Mouse (Mus musculus) heart, postnatal 14 days (tissue): ENCODE data around the gene Msx2. TPM values are rescaled to one million over a fixed set of nuclear protein-coding genes. Genes with fewer than 3 reads are reported as not detected.

Experiments
- DNase-seq, 2 experiments: peaks; one replicate each; pipeline ENCODE4 v3.0.0; 2021 to 2022
- intact Hi-C: fragments of 180-260 bp; cut with DNase I; formaldehyde crosslinking; loops from one replicate; pipeline ENCODE4 v1.15.1; 2025
- total RNA-seq, 2 experiments: library from RNA; stranded (reverse); gene quantifications; 2 replicates each; pipeline ENCODE4 v1.2.3; 2021

Msx2 gene
- total RNA-seq, 2 experiments from 2014 or later = 0.65 to 0.71 TPM

DNA sequence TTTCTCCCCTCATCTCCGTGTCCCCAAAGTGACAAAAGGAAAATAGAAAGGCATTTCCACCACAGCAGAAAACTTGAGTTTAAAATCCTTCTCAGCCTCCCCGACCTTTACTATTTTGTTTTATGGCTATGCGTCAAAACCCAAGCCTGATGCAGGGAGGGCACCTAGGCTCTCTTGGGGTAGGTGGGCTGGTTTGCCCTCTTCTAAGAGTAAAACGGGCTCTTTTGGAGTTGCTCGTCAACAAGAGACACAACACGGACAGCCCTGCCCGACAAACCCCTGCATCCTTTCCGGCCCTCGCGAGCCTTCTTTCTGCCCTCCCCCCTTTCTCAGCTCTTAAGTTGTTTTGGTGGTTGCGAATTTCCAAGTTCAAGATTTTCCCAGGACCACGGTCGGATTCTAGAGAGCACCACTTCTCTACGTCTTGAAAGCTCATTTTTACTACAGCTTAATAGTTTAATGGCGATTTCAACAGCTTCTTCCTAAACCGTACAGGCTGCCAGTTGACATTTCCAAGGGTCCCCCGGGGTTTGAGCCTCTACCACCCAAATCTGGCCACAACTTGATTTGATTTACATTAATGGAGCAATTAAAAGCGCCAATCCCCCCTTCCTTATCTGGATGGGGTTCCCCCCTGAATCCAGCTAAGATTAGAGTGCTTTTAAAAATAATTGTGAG lies 6.5 kb downstream of the Msx2 start:
- intact Hi-C loops = no loop called here
- no peak for DNase-seq

DNA sequence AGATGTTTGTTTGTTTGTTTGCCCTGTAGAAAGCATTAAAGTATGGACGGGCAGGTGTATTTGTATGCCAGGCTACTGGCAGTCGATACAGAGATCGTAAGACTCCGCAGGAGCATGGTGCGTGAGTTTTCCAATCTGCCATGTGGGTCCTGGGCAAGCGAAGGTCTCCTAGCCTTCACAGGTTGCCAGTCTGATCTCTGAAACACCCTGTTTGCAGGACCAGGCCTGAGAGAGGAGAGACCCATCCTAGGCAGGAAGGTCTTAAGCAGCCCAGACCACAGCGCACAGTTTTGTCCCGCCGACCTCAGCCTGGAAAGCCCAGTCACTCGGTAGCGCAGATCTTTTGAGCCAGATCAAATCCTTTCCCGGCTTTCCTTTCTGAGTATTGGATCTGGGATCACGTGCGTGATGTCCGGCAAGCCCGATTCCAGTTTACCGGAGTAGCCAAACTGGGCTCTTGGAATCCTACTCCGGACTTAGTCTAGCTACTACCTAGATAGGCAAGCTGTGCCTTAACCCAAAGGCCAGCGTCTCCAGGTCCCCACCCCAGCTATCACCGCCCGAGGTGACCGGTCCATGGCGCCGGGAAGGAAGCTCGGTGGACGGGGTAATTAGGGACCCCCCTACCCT lies 7.6 kb downstream of the Msx2 start:
- no peak for DNase-seq
- intact Hi-C loops = no loop called here

DNA sequence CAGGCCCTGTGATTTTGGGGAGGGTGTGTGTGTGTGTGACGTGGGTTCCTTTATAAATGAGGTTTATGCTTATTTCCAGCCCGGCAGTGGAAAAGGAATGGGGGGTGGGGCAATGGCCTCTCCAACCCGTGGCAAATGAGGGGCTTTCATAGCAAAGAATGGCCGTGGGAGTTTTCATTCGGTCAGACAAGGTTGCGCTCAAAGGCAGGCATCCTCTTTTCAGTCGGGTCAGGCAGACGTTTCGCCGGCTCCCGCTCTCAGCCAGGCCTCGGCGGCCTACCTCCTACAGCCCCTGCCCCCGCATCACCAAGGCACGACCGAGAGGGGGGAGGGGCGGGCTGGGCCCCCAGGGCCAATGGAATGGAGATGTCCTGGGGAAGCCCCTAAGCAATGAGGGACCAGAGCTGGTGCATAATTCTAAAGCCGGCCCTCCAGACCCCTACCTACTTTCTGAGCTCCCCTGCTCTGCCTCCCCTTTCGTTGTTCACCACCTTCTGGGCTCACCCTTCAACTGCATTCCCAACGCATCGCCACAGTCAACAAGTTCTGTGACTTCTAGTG lies 8.4 kb downstream of the Msx2 start:
- intact Hi-C loops = loop anchor here (5.0 kb wide), 2 partner anchors 128 to 298 kb away; no protein-coding TSS in a partner anchor
- DNase-seq = no peak

DNA sequence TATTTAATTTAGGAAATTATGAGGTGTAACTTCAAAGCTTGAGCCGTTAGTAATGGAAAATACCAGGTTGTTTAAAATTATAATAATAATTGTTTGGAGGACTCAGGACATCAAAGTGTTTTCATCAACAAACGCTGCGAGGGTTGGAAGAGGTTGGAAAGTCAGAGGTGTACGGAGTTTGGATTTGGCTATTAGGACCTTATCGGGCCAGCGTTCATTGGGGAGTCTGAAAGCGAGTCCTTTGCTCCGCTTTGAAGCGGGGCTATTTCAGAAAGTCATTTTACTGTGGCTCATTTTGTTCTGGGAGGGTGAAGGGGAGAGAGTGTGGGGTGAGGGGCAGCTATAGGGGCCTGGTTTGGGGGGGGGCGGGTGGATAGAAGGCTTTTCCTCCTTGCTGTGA lies 8.9 kb downstream of the Msx2 start:
- no peak for DNase-seq
- intact Hi-C loops = loop anchor here (2.0 to 5.0 kb wide), 3 partner anchors 128 to 298 kb away; no protein-coding TSS in a partner anchor

DNA sequence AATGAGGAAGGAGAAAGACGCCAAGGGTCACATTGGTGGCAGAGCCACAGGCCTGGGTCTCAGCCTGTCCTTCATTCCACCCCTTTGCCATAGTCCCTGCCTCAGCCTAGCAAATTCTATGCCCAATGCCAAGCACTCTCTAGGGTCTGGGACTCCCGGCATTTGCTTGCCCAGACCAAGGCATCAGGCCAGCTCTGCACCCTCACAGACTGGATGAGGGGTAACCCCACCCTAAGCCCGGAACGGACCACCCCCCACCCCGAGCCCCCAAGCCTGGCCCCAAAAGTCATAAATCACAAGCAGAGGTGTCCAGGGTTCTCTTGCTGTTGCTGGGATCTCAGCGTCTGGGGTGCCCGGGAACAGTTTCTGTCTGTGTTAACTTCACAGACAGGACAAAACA lies 9.8 kb downstream of the Msx2 start:
- no peak for DNase-seq
- intact Hi-C loops = loop anchor here (2.0 to 5.0 kb wide), 3 partner anchors 129 to 299 kb away; no protein-coding TSS in a partner anchor

DNA sequence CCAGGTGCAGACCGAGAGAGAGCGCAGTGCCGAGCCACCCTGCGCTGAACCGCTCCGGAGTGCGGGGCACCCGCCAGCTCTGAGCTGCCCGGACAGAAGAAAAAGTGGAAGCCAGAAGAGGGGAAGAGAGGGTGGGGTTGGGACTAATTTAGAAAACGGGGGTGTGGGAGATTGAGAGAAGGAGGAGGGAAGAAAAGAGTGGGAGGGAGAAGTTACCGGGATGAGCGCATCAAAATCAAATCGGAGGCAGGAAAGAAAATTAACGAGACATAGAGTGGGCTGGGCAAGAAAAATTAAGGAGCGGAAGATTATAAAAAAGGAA lies 10.3 kb downstream of the Msx2 start:
- no peak for DNase-seq
- intact Hi-C loops = loop anchor here (2.0 to 5.0 kb wide), 3 partner anchors 130 to 300 kb away; no protein-coding TSS in a partner anchor

DNA sequence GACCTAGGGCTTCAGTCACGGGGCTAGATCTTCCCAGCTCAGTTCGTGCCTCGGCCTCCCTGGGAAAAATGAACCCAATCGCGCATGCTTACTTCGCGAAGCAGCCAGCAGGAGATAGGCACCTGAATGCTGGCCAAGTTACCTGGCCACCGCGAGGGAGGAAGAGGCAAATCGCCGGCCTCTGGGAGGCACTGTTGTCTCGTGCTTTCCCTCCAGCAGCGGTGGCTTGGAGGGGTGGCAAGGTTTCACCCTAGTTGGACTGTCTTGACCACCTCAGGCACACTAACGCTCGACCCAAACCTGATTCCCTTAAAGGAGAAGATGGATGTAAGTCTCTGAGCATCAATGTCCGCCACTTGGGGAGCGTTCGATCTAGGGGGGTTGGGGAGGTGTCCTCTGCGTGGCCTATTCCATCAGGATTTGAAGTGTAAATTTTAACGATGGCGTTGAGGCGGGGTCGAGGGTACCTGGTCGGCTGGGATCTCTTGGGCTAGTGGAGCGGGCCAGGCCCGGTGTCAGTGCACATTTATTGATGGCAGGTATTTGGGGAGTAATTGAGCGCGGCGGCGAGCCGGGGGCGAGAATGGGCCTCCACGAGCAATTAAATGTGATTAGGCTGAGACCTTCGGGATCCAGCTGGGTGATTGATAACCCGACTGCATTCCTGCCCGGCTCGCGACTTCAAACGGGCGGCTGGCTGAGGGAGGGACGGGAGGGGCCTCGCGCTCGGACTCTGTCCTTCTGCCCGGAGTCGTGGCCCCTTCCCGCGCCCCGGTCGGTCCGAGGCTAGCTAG lies 10.8 kb downstream of the Msx2 start:
- DNase-seq = peak; percentile 14 to 46
- intact Hi-C loops = loop anchor here (2.0 to 5.0 kb wide), 3 partner anchors 130 to 300 kb away; no protein-coding TSS in a partner anchor

DNA sequence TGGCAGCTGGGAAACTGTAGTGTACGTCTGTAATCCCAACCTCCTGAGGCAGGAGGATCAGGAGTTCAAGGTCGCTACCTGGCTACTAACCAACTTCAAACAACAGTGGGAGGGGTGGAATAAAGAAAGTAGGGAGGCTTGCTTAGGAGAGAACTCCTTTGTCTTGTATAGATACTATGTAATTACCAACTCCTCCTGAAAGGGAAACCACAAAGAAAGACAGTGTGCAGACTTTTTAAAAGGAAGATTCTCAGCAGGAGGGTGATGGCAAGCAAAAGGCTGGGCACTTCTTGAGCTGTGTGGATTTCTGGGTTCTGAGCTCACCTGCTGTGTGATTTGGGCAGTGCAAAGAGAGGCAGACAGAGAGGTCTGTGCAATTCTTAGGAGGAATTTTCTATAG lies 11.5 kb downstream of the Msx2 start:
- intact Hi-C loops = loop anchor here (5.0 kb wide), 2 partner anchors 131 to 301 kb away; no protein-coding TSS in a partner anchor
- DNase-seq = no peak

DNA sequence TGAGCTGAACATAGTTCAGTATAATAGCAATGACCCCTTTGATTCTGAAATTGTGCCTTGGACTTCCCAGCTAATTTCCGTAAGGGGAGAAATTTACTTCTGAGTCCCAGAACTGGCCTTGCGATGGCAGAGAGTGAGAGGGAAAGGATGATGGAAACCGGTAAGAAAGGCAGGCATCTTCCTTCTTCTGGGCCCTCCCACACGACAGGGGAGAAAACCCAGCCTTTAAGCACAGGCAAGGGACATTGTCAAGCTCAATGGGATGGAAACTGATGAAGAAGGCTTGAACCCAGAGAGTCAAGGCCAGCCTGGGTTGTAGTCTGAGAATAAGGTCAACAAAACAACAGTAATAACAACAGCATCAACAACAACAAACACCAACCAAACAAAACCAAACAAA lies 14.1 kb downstream of the Msx2 start:
- DNase-seq = no peak
- intact Hi-C loops = no loop called here

DNA sequence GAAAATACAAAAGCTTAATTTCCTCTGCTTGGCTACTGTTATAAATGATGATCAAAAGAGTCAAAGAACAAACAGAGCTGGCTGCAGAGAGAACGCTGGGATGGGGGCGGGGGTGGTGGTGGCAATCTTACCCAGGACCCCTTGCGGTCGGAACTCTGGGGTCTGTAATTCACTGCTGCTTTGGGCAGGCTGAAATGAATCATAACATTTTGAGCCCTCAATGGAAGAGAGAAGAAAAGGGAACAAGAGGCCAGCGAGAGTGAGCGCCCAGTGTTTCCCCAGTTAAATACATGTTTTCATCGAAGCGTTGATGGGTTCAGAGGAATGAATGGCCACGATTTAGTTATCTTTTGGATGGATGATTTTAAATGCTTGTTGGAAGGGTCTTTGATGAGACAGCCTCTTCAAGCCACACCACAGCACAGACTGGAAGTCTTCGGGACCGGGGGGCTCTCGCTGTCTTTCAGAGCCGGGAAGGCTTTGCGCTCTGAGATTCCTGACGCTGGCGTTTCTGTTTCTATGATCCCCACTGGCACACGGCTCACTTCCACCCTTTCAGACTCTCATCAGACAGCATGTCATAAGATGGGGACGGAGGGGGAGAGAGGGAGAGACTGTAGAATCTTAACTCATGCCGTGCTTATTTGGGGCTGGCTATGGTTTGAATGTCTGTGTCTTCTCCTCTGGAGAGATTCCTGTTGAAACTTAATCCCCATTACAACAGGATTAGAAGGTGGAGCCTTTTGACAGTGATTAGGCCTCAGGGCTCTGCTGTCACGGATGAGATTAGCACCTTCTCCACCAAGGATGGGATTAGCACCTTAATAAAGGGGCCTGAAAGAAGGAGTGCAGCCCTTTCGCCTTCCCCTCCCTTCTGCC lies 17.8 kb downstream of the Msx2 start:
- DNase-seq = no peak
- intact Hi-C loops = no loop called here

DNA sequence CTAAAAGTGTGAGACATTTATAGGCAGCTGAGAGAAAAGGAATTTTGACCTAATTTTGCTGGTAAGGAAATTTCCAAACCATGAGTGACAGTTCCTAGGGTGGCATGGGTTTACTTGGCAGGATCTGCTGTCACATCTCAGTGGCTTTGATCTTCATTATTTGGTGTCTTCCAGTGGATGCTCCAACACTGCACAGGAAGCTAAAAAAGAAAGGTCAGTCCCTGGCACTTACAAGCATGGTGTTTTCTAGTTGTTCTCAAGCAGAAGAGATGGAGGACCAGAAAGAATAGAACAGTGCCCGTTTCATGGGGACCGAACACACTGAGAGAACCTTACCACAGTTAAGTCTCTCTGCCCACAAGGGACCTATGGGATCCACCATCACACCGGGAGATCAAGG lies 18.9 kb downstream of the Msx2 start:
- intact Hi-C loops = no loop called here
- no peak for DNase-seq

DNA sequence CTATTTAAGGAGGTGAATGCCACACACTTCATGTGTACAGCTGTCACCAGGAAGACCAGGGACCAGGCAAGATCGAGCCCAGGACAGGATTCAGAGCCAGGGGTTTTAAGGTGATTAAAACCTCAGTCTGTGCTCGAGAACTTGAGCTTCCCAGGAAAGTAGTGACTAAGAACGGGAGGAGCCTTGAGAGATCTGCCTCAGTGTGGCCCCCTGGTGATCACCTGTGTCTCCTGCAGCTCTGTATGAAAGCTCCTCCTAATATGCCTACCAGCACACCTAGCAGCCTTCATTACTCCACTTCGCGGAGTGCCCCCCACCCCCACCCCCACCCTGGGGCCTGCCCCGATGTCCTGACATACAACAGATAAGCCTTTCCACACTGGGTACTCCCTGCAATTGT lies 25.3 kb downstream of the Msx2 start:
- DNase-seq = no peak
- intact Hi-C loops = no loop called here

DNA sequence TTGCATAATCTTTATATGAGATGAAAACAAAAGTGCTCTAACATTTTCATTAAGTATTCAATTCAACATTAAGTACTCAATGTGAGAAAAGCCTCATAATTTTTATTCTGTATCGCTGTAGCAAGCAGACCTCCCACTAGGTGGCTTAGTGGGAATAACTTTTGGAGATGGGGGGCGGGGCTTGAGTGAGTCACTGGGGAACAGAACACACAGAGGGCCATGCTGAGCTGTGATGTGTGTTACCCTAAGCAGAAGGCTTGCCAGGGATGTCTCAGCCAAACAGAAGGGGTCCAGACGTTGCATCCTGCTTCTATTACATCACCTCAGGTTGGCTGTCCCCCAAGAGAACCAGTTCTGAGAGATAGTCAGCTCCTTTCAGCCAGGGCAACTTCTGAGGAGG lies 29.3 kb downstream of the Msx2 start:
- peak; percentile 37 to 60 for DNase-seq
- intact Hi-C loops = loop anchor here (2.0 to 5.0 kb wide), 2 partner anchors 244 to 331 kb away; no protein-coding TSS in a partner anchor

DNA sequence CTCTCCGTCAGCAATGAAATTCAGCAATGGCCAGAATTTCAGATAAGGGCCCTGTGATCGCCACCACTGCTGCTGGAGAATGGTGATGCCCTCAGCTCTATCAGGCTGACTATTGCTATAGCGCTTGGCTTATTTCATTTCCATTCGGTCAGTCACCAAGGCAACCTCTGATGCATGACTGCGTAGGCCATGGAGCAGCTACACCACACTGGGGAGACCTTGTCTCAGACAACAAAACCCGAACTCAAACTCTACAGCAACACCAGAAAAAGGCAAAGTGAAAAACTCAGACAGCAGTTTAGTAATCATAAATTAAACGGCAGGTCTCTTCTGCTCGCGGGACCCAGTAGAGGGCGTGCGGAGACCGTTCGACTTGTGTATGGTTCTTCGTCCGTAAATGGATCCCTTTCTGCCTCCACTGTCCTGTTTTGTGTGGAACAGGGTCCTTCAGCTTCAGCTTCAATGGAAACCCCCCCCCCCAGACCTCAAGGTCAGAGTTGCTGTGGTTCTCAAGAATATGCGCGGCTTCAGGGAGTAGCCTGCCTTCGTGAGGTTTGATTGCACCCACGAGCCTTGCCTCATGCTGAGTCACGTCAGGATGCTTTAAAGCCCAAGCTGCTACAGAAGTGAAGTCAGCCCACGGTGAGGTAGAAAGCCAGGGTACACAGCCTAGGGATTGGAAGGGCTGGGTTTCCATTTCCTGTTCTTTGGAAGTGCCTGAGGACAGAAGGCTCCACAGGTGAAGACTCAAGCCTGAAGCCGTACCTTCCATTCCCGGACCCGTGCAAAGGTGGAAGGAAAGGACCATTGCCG lies 30.5 kb downstream of the Msx2 start:
- intact Hi-C loops = loop anchor here (5.0 kb wide), 1 partner anchor 245 kb away; no protein-coding TSS in a partner anchor
- DNase-seq = peak in 1 of 2 experiments; percentile 25

DNA sequence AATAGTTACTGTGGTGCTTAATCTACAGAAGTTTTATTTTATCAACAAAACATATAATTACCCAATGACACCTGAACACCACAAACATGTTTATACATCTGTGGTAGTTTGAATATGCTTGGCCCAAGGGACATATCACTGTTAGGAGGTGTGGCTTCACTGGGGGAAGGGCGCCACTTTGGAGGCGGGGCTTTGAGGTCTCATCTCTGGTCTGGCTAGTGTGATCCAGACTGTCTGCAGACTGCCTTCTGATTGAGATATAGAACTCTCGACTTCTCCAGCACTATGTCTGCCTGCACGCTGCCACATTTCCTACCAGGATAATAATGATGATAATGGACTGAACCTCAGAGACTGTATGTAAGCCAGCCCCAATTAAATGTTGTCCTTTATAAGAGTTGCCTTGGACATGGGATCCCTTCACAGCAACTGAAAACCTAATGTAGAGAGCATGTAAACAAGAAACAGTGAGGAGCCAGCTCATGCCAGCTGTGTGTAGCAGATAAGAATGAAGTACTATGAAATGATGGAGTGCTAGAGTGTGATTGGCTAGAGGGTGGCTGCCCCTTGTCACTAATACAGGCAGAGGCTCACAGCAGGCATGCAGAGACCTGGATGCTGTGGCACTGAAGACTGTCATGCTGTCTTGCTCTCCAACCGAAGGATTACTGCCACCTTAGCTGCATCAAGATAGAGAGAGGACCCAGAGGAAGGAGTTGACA lies 31.4 kb downstream of the Msx2 start:
- intact Hi-C loops = loop anchor here (5.0 kb wide), 1 partner anchor 246 kb away; no protein-coding TSS in a partner anchor
- no peak for DNase-seq

DNA sequence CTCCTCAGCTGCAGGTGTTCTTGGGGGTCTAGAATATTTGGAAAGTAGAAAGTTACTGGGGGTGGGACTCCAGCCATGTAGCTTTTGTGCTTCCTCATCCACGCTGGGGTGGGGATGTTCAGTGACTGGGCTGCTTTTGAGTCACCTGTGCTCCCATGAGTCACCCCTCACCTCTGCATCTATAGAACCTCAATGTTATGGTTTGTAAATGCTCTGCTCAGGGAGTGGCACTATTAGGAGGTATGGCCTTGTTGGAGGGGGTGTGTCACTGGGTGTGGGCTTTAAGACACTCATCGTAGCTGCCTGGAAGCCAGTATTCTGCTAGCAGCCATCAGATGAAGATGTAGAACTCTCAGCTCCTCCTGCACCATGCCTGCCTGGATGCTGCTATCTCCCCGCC lies 32.9 kb downstream of the Msx2 start:
- intact Hi-C loops = loop anchor here (5.0 kb wide), 1 partner anchor 247 kb away; no protein-coding TSS in a partner anchor
- no peak for DNase-seq

DNA sequence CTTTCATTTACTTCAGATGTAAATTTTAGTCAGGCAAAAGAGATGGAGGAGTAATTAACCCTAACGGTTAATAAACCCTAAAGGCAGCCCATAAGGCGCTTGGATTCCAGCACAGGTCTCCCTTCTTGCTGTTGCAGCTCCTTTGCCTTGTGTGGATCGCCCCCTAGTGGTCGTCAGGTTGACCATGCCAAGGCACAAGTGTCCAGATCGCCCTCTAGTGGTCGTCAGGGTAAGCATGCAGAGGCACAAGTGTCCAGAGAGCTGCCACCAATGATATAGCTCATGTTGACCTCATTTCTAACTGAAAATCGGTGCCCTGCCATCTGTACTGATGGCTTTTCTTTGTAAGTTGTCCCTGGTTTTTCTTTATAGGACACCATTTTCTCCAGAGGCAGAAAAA lies 46.4 kb downstream of the Msx2 start:
- intact Hi-C loops = loop anchor here (2.0 kb wide), 1 partner anchor 318 kb away; no protein-coding TSS in a partner anchor
- peak; percentile 79 to 87 for DNase-seq

DNA sequence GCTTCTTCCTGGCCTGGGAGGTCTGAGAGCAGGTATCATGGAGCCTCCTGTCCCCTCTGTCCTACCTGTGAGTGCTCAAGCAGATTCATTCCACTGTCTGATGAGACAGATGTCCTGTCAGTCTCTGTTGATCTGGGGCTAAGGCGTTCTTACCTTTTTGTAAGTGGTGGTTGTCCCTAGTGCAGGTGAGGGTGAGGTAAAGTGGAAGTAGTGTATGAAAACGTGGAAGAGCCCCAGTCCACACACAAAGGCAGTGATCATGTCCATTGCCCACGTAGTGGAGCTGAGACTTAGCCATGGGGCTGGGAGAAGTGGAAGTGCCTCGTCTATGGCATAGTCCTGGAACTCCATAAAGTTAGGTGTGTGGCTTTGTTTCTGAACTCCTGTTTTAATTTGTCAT lies 51.7 kb downstream of the Msx2 start:
- intact Hi-C loops = no loop called here
- DNase-seq = no peak
